Mouse (Mus musculus) Patski (cell line): ENCODE data around the gene Gbgt1. TPM values are rescaled to one million over a fixed set of nuclear protein-coding genes. Genes with fewer than 3 reads are reported as not detected.

Source experiments
- ATAC-seq: fragments of 100-300 bp; one replicate; pipeline ENCODE4 v1.8.0; 2021
- CTCF ChIA-PET: fragments of 350-600 bp; sonication (Branson Sonifier 250); formaldehyde crosslinking; loops from one replicate; lab custom pipeline; 2022; ENCODE audit warnings: inconsistent platforms; lab: Charles Lee
- POLR2A ChIA-PET: fragments of 350-600 bp; sonication (Branson Sonifier 250); formaldehyde crosslinking; loops from one replicate; lab custom pipeline; 2022; ENCODE audit warnings: antibody characterized with exemption, inconsistent platforms; lab: Charles Lee
- DNase-seq: peaks from one replicate; pipeline ENCODE4 v3.0.0-alpha.2; 2011; ENCODE audit warnings: low read depth, low spot score
- H3K27me3 ChIP-seq: fragments of 371-371 bp; one replicate; pipeline ENCODE4 v1.5.1; 2021
- CTCF ChIP-seq: fragments of 100-300 bp; IDR thresholded peaks from one replicate; pipeline ENCODE4 v1.5.1; 2021
- in situ Hi-C: fragments of 300-500 bp; cut with MboI; formaldehyde crosslinking; loops from 3 replicates; pipeline ENCODE4 v1.11.1; 2018; ENCODE audit warnings: low pct_unique_long_range_greater_than_20kb, mixed read lengths
- polyA plus RNA-seq: library from polyadenylated mRNA; unstranded; gene quantifications from one replicate; pipeline ENCODE4 v1.2.3, GENCODE M21; 2021

Gene Gbgt1
- polyA plus RNA-seq, 1 experiment from 2014 or later = not detected

DNA sequence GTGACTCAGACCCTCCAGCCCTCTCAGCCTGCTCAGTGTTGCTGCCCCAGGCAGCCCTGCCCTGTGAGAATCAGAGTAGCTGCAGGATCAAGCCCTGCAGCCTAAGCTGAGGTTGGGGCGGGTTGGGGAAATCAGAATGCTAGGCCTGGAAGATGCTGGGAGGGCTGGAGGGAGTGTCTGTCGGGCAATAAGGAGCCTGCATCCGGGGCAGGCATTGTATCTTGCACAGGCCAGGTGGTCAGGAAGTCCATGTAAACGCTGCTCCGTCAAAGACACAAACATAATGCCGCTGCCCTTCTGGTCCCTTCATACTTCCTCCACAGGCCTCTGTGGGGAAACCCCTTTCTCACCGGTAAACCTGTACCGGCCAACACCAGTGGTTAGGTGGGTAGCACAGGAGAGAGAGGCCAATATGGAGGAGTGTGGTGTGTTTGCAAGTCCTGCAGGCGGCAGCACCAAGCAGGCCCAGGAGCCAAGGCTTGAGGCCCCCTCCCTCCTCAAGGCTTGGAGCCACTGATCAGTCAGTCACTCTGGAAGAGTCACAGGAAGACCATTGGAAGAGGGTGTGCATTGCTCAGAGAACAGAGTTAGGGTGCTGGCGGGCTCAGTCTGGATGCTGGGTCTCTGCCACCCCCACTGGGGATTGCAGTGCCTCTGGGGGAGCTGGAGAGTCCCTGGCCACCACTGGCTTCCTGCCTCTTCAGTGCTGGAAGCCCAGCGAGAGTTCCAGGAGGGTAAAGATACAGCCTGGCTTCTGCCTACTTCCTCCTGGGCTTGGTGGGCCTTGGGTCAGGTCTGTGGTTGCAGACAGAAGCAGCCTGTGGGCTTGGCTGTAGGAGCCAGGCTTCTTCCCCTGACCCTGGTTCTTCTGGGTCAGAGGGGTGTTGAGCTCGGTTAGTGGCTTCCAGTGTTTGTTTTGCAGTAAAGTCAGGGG, 29.5 kb downstream of the Gbgt1 start:
- in situ Hi-C loops = no loop called here
- no peak for TF ChIP-seq CTCF
- POLR2A ChIA-PET = no interaction called here
- ATAC-seq (no peak), DNase-seq (no peak)
- CTCF ChIA-PET = interaction anchor here (0.9 to 3.0 kb wide), 3 partner anchors 9 to 21 kb away, joined by 3 to 12 read pairs (median 12); no protein-coding TSS in a partner anchor
- H3K27me3 ChIP-seq = no peaks in the 10 kb centered on the region

DNA sequence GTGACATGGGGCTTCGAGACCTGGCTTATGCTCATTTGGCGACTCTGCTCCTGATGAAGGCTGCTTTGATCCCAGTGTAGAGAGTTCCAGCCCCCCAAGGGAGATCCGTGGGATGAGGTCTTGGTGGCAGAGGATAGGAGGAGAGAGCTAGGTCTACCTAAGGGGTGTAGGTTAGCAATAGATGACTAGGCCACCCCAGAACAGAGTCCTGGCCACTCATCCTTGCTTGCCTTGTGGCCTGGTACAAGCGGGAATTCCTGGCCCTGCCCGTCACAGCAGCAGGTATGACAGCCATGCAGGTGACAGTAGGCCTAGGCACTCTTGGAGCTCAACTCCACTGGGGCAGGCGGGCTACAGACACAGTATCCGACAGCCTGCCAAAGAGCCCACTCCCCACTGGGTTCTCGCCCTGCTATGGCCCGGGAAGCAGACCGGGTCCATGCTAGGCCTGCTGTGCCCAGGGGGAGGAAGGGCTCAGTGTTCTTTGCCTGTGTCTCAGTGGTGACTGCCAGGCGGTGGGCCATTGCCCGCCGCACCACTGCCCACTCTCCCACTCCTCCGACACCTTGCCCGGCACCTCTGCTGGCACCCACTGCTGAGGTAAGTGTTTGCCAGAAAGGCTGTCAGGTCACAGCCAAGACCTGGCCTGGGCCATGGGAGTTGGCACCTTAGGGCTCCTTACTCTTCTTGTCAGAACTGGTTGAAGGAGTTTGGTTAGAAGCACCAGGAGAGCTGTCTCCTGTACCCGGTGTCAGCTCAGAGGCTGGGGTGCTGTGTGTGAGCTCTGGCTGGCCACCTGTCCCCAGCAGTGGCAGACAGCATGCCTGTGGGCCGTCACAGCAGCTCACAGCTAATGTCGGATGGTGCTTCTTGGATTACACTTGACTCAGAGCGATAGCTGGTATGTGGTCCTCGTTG, 31.0 kb downstream of the Gbgt1 start:
- H3K27me3 ChIP-seq = no peaks in the 10 kb centered on the region
- ATAC-seq (no peak), DNase-seq (no peak)
- no peak for TF ChIP-seq CTCF
- CTCF ChIA-PET = interaction anchor here (0.6 to 3.6 kb wide), 3 partner anchors 11 to 1081 kb away, joined by 3 to 18 read pairs (median 12); no protein-coding TSS in a partner anchor
- in situ Hi-C loops = no loop called here
- POLR2A ChIA-PET = no interaction called here

DNA sequence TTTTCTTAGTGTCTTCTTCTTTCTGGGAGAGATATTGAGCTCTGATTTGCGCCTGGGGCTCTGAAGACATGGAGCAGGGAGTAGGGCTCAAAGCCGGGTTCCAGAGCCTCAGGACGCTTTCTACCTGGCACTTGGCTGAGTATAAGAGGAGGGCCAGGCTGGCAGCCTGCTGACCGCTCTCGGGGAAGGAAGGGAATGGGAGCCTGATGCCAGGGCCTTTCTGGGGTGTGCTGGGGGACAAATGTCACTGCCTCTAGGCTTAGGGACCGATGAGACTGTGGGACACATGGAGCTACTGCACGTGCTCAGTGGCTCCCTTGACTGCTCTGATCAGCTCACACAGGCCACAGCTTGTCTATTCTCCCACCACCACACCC, 31.7 kb downstream of the Gbgt1 start:
- H3K27me3 ChIP-seq = no peaks in the 10 kb centered on the region
- ChIA-PET CTCF (interaction anchor here (1.4 to 3.6 kb wide), 2 partner anchors 12 to 19 kb away, joined by 4 to 18 read pairs; no protein-coding TSS in a partner anchor), POLR2A (no interaction called here)
- in situ Hi-C loops = no loop called here
- no peak for DNase-seq
- no peak for ATAC-seq
- no peak for TF ChIP-seq CTCF

DNA sequence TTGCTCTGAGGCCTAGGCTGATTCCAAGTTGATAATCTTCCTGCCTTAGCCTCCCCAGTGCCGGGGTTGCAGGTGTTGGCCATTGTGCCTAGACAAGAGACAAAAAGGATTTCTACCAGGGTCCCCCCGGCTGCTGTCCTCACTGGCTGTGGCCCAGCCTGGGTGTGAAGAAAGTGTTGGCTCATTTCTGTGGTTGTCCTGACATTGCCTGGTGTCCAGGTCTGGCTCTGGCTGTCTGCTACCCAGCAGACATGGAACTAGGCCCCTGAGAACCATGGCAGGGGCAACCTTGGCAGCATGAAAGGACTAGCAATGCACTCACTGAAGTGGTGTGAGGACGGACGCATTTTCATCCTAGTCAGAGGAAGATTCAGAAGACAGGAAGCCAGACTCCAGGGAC, 33.2 kb downstream of the Gbgt1 start:
- no peaks in the 10 kb centered on the region for H3K27me3 ChIP-seq
- no peak for TF ChIP-seq CTCF
- in situ Hi-C loops = no loop called here
- ChIA-PET POLR2A (interaction anchor here (1.1 kb wide), 1 partner anchor 13 kb away, joined by 3 read pairs; no protein-coding TSS in a partner anchor), CTCF (interaction anchor here (1.4 to 3.6 kb wide), 2 partner anchors 13 to 18 kb away, joined by 4 to 18 read pairs; no protein-coding TSS in a partner anchor)
- ATAC-seq = no peak
- DNase-seq = no peak

DNA sequence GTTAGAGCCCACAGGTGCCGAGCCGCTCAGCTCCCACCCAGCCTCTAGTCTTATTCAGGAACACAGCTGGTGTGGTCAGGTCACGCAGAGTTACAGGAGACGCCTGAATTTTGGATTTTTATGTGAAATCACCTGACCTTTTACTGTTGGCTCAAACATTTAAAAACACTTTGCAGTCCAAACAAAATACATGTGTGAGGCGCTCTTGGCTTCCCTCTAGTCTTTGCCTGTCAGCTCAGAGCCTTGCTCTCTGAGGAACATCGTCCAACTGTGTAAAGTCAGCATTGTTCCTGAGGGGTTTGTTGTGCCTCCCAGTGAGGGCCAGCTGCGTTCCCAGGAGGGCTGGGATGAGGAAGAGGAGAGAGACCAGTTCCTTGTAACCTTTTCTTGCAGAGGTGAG, 33.6 kb downstream of the Gbgt1 start:
- no peak for DNase-seq

DNA sequence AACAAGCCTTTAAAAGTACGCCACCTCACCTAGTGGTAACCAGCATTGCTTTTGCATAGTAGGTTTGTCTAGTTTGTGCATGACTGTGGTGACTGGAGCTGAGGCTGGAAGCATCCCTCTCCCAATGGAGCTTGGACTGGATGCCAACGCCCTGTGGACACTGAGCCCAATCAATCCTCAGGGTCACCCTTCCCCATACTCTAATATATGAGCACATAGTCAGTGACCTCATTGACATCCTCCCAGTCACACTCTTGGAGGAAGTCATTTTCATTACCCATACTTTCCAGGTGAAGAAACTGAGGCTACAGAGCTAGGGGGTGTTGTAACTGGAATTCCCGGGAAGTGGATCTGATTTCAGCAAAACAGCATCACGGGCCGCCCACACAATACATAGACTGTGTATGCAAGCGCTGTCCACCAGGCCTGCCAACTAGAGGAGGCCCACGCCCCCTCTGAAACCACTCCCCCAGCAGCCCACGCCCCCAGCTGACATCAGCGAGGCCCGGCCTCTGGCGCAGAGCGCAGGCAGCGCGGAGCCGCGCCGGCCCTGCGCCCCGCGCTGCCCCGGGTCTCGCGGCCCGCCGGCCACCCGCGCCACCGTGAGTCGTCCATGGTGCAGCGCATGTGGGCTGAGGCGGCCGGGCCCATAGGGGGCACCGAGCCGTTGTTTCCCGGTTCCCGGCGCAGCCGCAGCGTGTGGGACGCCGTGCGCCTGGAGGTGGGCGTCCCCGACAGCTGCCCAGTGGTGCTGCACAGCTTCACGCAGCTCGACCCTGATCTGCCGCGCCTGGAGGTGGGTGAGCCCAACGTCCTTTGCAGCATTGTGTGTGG, 36.5 kb downstream of the Gbgt1 start:
- no peaks in the 10 kb centered on the region for H3K27me3 ChIP-seq
- peak; percentile 77 for ATAC-seq
- DNase-seq = no peak
- ChIA-PET POLR2A (interaction anchor here (1.0 to 1.8 kb wide), 6 partner anchors 8 to 16 kb away, joined by 3 to 6 read pairs (median 3); no protein-coding TSS in a partner anchor), CTCF (interaction anchor here (1.1 kb wide), 1 partner anchor 44 kb away, joined by 3 read pairs; no protein-coding TSS in a partner anchor)
- in situ Hi-C loops = no loop called here
- no peak for TF ChIP-seq CTCF

More for the DNA sequence above, 33.6 kb downstream of the Gbgt1 start:
- no peak for TF ChIP-seq CTCF
- H3K27me3 ChIP-seq = no peaks in the 10 kb centered on the region
- no peak for ATAC-seq
- POLR2A ChIA-PET = no interaction called here
- in situ Hi-C loops = no loop called here
- CTCF ChIA-PET = interaction anchor here (3.6 kb wide), 1 partner anchor 14 kb away, joined by 18 read pairs; no protein-coding TSS in a partner anchor

DNA sequence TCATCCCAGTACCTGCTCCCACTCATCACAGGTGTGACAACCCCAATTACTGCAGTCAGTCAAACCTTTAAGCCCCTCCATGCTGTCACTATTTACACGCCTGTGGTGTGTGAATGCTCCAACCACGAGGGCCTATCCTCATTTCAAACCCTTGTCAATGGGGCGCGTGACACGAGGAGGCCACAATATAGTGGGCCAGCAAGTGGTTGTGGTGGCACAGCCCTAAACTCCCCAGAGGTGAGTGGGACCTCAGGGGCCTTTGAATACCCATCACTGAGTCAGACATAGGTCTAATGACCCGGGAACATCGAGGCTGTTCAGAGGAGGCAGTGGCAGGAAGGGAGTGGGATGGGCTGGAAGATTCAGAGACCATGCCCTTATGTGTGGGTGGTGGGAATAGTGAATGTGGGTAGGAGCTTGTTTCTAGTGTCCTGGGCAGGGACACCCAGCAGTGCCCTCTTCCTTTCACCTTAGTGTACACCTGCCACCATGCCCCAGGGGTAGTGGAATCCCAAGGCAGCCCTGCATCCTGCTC, 37.3 kb downstream of the Gbgt1 start:
- no peak for TF ChIP-seq CTCF
- no peaks in the 10 kb centered on the region for H3K27me3 ChIP-seq
- CTCF ChIA-PET = interaction anchor here (0.6 to 1.1 kb wide), 2 partner anchors 14 to 44 kb away, joined by 3 read pairs; no protein-coding TSS in a partner anchor
- in situ Hi-C loops = no loop called here
- POLR2A ChIA-PET = interaction anchor here (1.0 to 1.8 kb wide), 6 partner anchors 9 to 17 kb away, joined by 3 to 6 read pairs (median 3); no protein-coding TSS in a partner anchor
- DNase-seq = no peak
- no peak for ATAC-seq

DNA sequence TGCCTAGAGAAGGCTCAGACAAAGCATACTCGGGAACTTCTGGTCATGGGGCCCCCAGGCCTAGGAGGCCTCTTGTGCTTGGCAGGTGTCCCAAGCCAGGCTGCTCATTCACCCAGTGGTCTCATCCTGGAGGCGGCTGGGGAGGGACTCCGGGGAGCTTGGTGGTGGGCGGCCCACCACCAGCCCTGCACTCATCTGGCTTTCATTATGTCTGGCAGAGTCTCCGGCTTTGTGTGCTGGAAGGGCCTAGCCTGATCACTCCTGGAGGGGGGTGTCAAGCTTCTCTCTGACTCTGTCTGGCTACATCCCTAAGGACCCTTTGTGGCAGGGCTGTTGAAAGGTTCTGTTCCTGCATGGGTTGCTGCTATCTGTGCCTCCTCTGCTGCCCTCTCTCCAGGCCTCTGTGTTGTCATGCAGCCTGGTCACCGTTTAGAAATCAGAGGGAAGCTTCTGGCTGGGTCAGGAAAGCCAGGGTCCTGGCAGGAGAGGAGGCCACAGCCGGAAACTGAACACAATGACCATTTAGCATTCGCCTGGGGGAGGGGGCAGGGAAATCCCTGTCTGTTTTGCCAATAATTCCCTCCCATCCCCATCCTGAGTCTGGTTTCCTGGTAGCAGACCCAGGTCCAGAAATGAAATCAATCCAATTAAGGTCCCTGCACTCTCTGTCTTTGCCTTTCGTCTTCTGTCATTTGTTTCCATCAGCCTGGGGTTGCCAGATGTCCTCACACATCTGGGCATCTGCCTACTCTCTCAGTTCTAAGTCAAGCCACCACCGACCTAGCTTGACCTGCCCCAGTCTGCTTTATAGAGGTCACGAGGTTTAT, 38.0 kb downstream of the Gbgt1 start:
- TF ChIP-seq CTCF = no peak
- H3K27me3 ChIP-seq = no peaks in the 10 kb centered on the region
- DNase-seq (no peak), ATAC-seq (no peak)
- in situ Hi-C loops = no loop called here
- POLR2A ChIA-PET = interaction anchor here (1.1 to 1.3 kb wide), 2 partner anchors 10 to 17 kb away, joined by 3 to 4 read pairs; no protein-coding TSS in a partner anchor
- CTCF ChIA-PET = interaction anchor here (0.6 kb wide), 1 partner anchor 13 kb away, joined by 3 read pairs; no protein-coding TSS in a partner anchor
